Mouse (Mus musculus) layer of hippocampus, adult 8-10 months (tissue): ENCODE measurements at regions not wholly inside any gene's neighbourhood (a gene's known extent, or its start where the extent isn't known, plus 50 kb on each side); places are given as distances from the start of the nearest gene placed in this dataset.
A peak's percentile ranks its signal among the peaks of the same experiment; 100 is the strongest.

Experiments
- DNase-seq, 2 experiments: peaks; one replicate each; pipeline ENCODE4 v3.0.0; 2022; ENCODE audit warnings: low spot score in 2 of 2

- peak; percentile 8 to 10 for DNase-seq
Measured at GRCm38 (mm10) chr8:26441268-26442030, 322.1 kb downstream of the Gm45692 start.

- DNase-seq, result peak; percentile 36 to 73
Measured at GRCm38 (mm10) chr8:26443041-26443440, 323.7 kb downstream of the Gm45692 start.

- DNase-seq, result no peak
Measured at GRCm38 (mm10) chr8:26443735-26444134, 324.4 kb downstream of the Gm45692 start.

GRCm38 (mm10) chr8:26445991-26446390 lies 326.7 kb downstream of the Gm45692 start:
- no peak for DNase-seq

GRCm38 (mm10) chr8:26447886-26448640 lies 328.7 kb downstream of the Gm45692 start:
- DNase-seq, result no peak

GRCm38 (mm10) chr8:26449291-26449690 lies 330.0 kb downstream of the Gm45692 start:
- DNase-seq, result no peak

- DNase-seq, result no peak
Measured at GRCm38 (mm10) chr8:26450543-26450942, 331.2 kb downstream of the Gm45692 start.

GRCm38 (mm10) chr8:26452976-26453573 lies 333.7 kb downstream of the Gm45692 start:
- no peak for DNase-seq

- DNase-seq, result no peak
Measured at GRCm38 (mm10) chr8:26465346-26465745, 346.0 kb downstream of the Gm45692 start.

GRCm38 (mm10) chr8:26468441-26468840 lies 349.1 kb downstream of the Gm45692 start:
- no peak for DNase-seq

GRCm38 (mm10) chr8:26469705-26470104 lies 350.4 kb downstream of the Gm45692 start:
- DNase-seq, result no peak

GRCm38 (mm10) chr8:26471811-26472550 lies 352.6 kb downstream of the Gm45692 start:
- no peak for DNase-seq

GRCm38 (mm10) chr8:26484749-26485148 lies 365.4 kb downstream of the Gm45692 start:
- DNase-seq, result no peak

- DNase-seq, result no peak
Measured at GRCm38 (mm10) chr8:26487866-26488265, 368.5 kb downstream of the Gm45692 start.

GRCm38 (mm10) chr8:26488590-26488989 lies 369.3 kb downstream of the Gm45692 start:
- no peak for DNase-seq

- DNase-seq, result no peak
Measured at GRCm38 (mm10) chr8:26501196-26501813, 382.0 kb downstream of the Gm45692 start.

GRCm38 (mm10) chr8:26501814-26502572 lies 382.7 kb downstream of the Gm45692 start:
- no peak for DNase-seq

GRCm38 (mm10) chr8:26502772-26503171 lies 383.4 kb downstream of the Gm45692 start:
- DNase-seq, result no peak

GRCm38 (mm10) chr8:26503918-26504317 lies 384.6 kb downstream of the Gm45692 start:
- DNase-seq, result no peak

GRCm38 (mm10) chr8:26504319-26505035 lies 385.1 kb downstream of the Gm45692 start:
- DNase-seq, result no peak
